Mouse (Mus musculus): Measurements from ENCODE around the gene Cyp2s1.

DNA sequence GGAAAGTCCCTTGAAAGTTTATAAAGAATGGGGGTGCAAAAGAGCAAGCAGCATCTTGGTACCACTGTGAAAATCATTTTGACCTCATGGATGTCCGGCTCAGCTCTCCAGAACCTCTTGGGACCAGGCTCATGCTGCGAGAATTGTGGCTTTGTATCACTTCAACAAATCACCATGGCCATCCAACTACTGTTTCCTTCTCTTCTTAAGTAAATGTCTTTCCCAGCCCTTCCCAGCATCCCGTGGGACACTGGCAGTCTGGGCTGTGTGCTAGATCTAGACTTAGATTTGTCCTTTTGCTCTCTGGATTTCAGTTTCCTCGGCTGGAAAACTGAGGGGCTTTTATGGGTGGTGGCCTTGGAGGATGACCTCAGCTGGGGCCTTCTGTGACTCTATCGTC, 48.5 kb downstream of the Cyp2s1 start:
- TF ChIP-seq CTCF (IDR thresholded peaks at IDR 0.05; ENCODE audit: low read depth, low read length): no peak
- no peak for TF ChIP-seq POLR2A (IDR thresholded peaks at IDR 0.05; ENCODE audit: extremely low read depth, insufficient read depth, low read length)
